Mouse (Mus musculus): ENCODE measurements at regions not wholly inside any gene's neighbourhood (a gene's known extent, or its start where the extent isn't known, plus 50 kb on each side); places are given as distances from the start of the nearest gene placed in this dataset.

DNA sequence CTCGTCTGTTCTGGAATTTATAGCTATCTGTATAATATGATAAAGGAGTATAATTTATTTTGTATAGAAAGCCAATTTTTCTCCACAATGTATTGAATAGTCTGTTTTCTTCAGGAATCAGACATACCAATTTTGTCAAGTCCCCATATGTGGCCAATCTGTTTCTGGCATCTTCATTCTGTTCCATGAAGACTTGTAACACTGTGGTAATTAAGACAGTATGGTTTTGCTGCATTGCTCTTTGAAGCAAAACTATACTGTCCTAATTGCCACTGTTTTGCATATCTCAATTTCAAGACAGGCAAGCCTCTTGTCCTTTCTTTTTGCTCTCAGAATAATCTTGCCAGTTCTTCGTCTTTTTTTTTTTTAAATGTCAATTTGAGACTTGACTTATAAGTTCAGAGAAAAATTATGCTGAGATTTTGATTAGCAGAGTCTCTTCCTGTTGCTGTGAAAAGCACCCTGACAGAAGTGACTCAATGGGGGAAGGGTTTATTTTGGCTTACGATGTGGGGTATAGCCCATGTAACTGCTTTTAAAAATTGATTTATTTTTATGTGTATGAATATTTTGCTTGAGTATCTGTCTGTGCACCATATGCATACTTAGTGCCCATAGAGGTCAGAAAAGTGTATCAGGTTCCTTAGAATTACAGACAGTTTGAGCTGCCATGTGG is 103.4 kb upstream of the Api5 start:
- TF ChIP-seq CTCF (conservative IDR thresholded peaks at IDR 0.05; ENCODE audit: low read length): no peak
- no peak for TF ChIP-seq POU5F1 (IDR thresholded peaks at IDR 0.05; ENCODE audit: borderline replicate concordance, low read length)
